Mouse (Mus musculus): ENCODE measurements around the gene Ccm2l. TPM values are rescaled to one million over a fixed set of nuclear protein-coding genes. Genes with fewer than 3 reads are reported as not detected.
A peak's percentile ranks its signal among the peaks of the same experiment; 100 is the strongest.

Ccm2l gene
- polyA plus RNA-seq, 1 experiment: 164 TPM

DNA sequence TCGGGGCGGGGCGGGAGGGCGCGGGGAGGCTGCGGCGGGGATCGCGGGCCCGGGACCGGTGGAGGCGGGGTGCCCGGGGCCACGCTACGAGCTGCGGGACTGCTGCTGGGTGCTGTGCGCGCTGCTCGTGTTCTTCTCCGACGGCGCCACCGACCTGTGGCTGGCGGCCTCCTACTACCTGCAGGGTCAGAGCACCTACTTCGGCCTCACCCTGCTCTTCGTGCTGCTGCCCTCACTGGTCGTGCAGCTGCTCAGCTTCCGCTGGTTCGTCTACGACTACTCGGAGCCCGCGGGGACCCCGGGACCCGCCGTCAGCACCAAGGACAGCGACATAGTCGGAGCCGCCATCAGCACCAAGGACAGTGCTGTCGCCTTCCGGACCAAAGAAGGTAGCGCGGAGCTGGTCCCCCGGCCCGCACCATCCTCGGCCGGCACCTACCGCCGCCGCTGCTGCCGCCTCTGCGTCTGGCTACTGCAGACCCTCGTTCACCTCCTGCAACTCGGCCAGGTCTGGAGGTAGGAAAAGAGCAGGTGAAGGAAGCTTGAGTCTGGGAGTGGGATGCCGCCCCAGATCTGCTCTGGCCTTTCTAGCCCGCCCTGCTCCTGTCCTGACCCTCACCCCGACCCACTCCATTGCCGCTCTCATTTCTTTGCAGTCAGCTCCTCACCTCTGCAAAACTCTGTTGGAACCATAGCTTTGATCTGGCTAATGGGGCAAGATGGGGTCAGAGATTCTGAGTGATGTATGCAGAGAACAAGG lies 33.5 kb upstream of the Ccm2l start:
- DNase-seq: peak; percentile 70
- no peaks in the 10 kb centered on the region for H3K4me1 ChIP-seq (ENCODE audit: control insufficient read depth, insufficient read depth, low read length)
- TF ChIP-seq CTCF (IDR thresholded peaks at IDR 0.05; ENCODE audit: insufficient read depth, low read length) (no peak), POLR2A (IDR thresholded peaks at IDR 0.05; ENCODE audit: borderline replicate concordance, extremely low read depth, low read depth, low read length) (no peak)
- H3K4me3 ChIP-seq (replicated peaks; ENCODE audit: extremely low read depth, low read depth, low read length): no peak overlapping the region
- WGBS: 3% methylated on average over 57 of the region's 58 CpGs

DNA sequence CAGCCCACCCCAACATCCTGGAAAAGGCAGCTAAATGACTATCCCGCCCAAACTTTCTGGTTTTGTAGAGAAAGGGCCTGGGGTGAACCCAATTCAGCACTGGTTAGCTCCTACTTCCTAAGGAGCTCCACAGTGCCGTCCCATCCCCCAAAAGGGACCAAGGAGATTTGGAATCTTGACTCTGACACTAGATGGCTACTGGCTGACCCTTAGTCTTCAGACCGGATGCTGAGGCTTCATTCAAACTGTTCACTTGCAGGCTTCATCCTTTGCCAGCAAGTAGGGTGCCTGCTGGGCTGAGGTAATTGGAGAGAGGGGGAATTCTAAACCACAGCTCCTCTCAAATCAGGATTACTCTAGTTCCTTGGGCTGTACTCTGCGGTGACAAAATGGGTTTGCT lies 32.8 kb upstream of the Ccm2l start:
- Histone ChIP-seq H3K4me1 (ENCODE audit: control insufficient read depth, insufficient read depth, low read length) (no peaks in the 10 kb centered on the region), H3K4me3 (replicated peaks; ENCODE audit: extremely low read depth, low read depth, low read length) (no peak overlapping the region)
- 21% methylated on average over 4 of the region's 4 CpGs for WGBS
- no peak for TF ChIP-seq POLR2A (IDR thresholded peaks at IDR 0.05; ENCODE audit: borderline replicate concordance, extremely low read depth, low read depth, low read length)
- no peak for DNase-seq

DNA sequence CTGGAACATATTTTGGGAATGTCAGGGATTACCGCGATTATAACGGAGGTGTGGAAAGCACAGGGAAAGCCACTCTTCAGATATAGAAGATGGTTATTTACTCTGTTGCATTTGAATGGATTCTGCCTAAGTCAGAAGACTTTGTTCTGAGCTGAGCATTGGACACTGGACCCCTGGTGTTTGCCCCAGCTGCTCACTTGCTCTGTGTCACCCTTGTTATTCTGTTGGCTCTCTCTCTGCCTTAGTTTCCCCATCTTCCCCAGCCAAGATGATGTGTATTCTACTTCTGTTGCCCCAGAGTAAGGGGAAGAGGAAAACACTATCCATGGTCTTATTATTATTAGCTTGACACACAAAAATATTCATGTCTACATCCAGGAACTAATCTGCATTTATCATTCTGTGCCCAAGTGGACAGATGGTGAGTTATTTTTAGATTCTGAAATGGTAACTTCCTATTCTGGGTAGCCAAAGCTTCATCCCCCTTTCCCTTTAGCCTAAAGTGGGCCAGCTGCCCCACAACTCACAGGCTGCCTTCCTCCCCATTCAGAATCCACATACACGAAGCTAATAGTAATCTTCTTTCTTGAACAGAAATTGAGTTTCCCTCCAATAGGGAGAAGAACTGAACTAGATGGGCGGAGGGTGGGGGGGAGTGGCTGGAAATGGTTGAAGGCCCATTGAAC lies 32.1 kb upstream of the Ccm2l start:
- Histone ChIP-seq H3K4me1 (ENCODE audit: control insufficient read depth, insufficient read depth, low read length) (no peaks in the 10 kb centered on the region), H3K4me3 (replicated peaks; ENCODE audit: extremely low read depth, low read depth, low read length) (no peak overlapping the region)
- no peak for TF ChIP-seq CTCF (IDR thresholded peaks at IDR 0.05; ENCODE audit: insufficient read depth, low read length)
- TF ChIP-seq POLR2A (IDR thresholded peaks at IDR 0.05; ENCODE audit: borderline replicate concordance, extremely low read depth, low read depth, low read length): no peak
- WGBS: 65% methylated on average over 5 of the region's 5 CpGs
- DNase-seq: no peak

DNA sequence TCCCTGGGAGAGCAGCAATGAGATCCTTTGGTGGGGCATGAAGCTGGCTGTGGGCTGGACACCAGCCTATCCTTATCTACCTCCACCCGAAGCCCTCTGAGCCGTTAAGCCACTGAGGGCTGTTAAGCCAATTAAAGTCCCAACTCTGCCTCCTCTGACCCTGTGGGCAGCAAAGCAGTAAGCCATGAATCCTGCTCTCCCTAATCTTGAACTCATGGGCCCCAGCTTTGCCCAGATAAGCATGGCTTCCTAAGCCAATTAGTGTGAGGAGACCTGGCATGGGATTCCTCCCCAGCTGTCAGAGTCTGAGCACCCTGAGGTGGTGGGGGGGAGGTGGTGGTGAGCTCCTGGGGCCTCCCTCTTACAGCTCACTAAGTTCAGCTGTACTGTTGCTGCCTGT lies 29.1 kb upstream of the Ccm2l start:
- no peaks in the 10 kb centered on the region for H3K4me1 ChIP-seq (ENCODE audit: control insufficient read depth, insufficient read depth, low read length)
- TF ChIP-seq CTCF (IDR thresholded peaks at IDR 0.05; ENCODE audit: insufficient read depth, low read length) (no peak), POLR2A (IDR thresholded peaks at IDR 0.05; ENCODE audit: borderline replicate concordance, extremely low read depth, low read depth, low read length) (no peak)
- no peak overlapping the region for H3K4me3 ChIP-seq (replicated peaks; ENCODE audit: extremely low read depth, low read depth, low read length)
- DNase-seq: no peak
- 29% methylated on average over 2 of the region's 2 CpGs for WGBS

DNA sequence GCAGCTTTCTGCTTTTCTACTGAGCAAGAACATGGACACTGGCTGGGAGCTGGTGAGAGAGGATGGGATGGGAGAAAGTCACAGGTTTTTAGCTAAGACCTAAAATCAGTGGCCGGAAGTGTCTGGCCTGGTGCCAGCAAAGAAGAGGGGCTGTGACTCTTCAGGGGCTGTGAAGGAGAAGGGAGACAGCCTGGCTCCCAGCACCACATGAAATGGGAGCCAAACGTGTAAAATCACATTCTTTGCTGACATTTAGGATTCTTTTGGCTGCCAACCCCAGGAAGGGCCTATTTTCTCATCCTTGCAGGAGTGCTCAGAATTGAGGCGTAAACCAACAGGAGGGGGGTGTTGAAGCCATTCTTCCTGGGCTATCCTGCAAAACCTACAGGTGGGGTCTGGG lies 21.9 kb upstream of the Ccm2l start:
- Histone ChIP-seq H3K4me3 (replicated peaks; ENCODE audit: extremely low read depth, low read depth, low read length) (no peak overlapping the region), H3K4me1 (ENCODE audit: control insufficient read depth, insufficient read depth, low read length) (no peaks in the 10 kb centered on the region)
- no peak for DNase-seq
- no peak for TF ChIP-seq CTCF (IDR thresholded peaks at IDR 0.05; ENCODE audit: insufficient read depth, low read length)
- TF ChIP-seq POLR2A (IDR thresholded peaks at IDR 0.05; ENCODE audit: borderline replicate concordance, extremely low read depth, low read depth, low read length): no peak
- 53% methylated on average over 3 of the region's 3 CpGs for WGBS

DNA sequence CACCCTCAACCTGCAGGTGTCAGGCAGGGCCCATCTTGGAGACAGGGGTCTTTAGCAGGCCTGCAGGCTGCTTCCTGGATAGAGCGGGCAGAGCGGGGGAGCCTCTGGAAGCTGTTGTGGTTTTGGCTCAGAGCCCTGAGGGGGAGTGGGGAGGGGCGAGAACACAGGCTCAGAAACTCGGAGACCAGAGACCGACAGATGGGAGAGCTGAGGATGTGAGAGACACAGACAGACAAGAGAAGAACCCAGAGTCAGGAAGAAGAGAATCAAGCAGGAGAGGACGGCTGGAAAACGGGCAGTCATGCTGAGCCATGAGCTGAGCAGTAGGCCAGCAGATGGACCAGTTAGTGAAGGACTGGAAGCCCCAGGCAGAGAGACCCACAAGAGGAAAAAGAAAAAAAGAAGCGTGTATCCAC lies 19.9 kb upstream of the Ccm2l start:
- no peaks in the 10 kb centered on the region for H3K4me1 ChIP-seq (ENCODE audit: control insufficient read depth, insufficient read depth, low read length)
- no peak overlapping the region for H3K4me3 ChIP-seq (replicated peaks; ENCODE audit: extremely low read depth, low read depth, low read length)
- 26% methylated on average over 8 of the region's 8 CpGs for WGBS
- DNase-seq: no peak
- TF ChIP-seq CTCF (IDR thresholded peaks at IDR 0.05; ENCODE audit: insufficient read depth, low read length) (no peak), POLR2A (IDR thresholded peaks at IDR 0.05; ENCODE audit: borderline replicate concordance, extremely low read depth, low read depth, low read length) (no peak)

DNA sequence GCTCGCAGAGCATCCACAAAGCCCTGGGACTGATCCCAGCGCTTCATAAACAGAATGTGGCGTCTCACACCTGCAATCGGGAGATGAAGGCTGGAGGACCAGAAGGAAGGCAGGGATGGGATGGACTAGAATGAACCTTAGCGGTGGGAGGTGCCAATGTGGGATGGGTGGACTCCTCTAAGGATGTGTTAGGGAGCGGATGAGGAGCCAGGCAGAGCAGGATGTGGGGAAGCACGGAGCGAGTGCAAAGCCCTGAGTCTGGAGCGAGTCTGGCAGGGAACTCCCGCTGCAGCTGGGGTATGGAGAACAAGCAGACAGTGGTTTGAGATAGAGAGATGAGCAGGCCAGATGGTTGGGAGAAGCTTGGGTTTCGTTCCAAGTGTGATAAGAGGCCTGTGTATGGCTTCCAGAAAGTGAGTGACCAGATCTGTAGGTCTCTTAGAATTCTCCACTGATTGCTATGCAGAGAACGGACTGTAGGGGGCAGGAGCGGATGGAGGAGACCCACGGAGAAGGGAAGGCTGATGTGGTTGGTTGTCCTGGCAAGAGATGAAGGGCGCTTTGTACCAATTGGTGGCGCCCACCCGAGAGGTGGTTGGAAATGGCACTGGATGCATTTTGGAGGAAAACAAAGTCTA lies 17.8 kb upstream of the Ccm2l start:
- DNase-seq: peak; percentile 53
- Histone ChIP-seq H3K4me3 (replicated peaks; ENCODE audit: extremely low read depth, low read depth, low read length) (no peak overlapping the region), H3K4me1 (ENCODE audit: control insufficient read depth, insufficient read depth, low read length) (no peaks in the 10 kb centered on the region)
- TF ChIP-seq CTCF (IDR thresholded peaks at IDR 0.05; ENCODE audit: insufficient read depth, low read length): peak; percentile 85
- no peak for TF ChIP-seq POLR2A (IDR thresholded peaks at IDR 0.05; ENCODE audit: borderline replicate concordance, extremely low read depth, low read depth, low read length)
- WGBS: 39% methylated on average over 17 of the region's 17 CpGs

DNA sequence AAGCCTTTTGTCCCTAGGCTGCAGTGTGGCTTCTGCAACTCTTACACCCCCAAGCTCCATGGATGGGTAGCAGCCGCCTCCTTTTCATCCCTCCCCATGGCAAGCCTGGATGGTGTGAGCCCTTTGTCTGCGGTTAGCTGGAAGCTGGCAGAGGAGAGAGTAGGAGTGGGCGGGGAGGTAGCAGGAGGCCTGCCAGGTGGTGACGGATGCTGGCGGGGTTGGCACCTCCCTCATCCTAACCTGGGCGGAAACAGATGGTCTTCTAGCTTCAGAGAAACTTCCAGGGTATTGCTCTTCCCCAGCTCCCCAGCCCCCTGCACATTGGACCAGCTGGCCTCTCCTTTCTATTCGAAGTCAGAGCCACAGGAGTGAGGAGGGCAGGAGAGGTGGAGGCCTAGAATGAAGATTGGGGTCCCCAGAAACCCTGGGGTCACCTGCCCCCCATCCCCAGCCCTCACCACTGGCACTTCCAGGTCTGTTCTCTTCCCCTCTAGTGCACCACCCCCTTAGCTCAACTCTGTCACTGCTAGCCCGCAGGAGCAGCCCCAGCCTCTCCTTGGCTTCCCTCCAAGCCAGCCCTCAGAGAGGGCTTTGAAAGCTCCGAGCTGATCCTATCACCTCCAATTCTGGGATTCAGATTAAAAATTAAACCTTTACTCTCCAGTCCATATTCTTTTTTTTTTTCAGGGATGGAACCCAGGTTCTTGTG lies 16.3 kb upstream of the Ccm2l start:
- H3K4me3 ChIP-seq (replicated peaks; ENCODE audit: extremely low read depth, low read depth, low read length): no peak overlapping the region
- 34% methylated on average over 9 of the region's 9 CpGs for WGBS
- no peak for TF ChIP-seq POLR2A (IDR thresholded peaks at IDR 0.05; ENCODE audit: borderline replicate concordance, extremely low read depth, low read depth, low read length)
- no peak for TF ChIP-seq CTCF (IDR thresholded peaks at IDR 0.05; ENCODE audit: insufficient read depth, low read length)
- no peak for DNase-seq
- no peaks in the 10 kb centered on the region for H3K4me1 ChIP-seq (ENCODE audit: control insufficient read depth, insufficient read depth, low read length)

DNA sequence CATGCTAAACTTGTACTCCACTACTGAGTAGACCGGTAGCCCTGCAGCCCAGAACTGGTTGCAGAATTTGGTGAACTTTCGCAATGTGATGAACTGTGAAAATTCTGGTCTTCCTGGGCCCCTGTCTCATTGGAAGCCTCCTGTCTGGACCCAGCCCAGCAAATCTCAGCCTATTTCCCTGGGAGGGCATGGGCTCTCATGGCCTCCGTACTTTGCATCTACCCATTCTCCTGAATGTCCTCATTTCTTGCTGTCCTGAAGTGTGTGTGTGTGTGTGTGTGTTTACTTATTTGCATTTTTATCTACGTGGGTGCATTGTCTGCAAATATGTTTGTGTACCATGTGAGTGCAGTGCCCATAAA lies 15.8 kb upstream of the Ccm2l start:
- no peak for DNase-seq
- Histone ChIP-seq H3K4me1 (ENCODE audit: control insufficient read depth, insufficient read depth, low read length) (no peaks in the 10 kb centered on the region), H3K4me3 (replicated peaks; ENCODE audit: extremely low read depth, low read depth, low read length) (no peak overlapping the region)
- WGBS: 70% methylated on average over 4 of the region's 4 CpGs
- TF ChIP-seq POLR2A (IDR thresholded peaks at IDR 0.05; ENCODE audit: borderline replicate concordance, extremely low read depth, low read depth, low read length) (no peak), CTCF (IDR thresholded peaks at IDR 0.05; ENCODE audit: insufficient read depth, low read length) (no peak)

Measured in lung, adult 2 months (tissue).